Mouse (Mus musculus) layer of hippocampus, postnatal 14 days (tissue): ENCODE data around the gene Parm1. TPM values are rescaled to one million over a fixed set of nuclear protein-coding genes. Genes with fewer than 3 reads are reported as not detected.

Experiments used
- DNase-seq, 2 experiments: peaks; one replicate each; pipeline ENCODE4 v3.0.0; 2021 to 2022; ENCODE audit warnings: low spot score in 2 of 2, mixed read lengths in 1 of 2
- long read RNA-seq, 2 experiments: library from polyadenylated mRNA; stranded (forward); transcript quantifications; one replicate each; pipeline ENCODE4 v2.0.0; 2021
- total RNA-seq, 2 experiments: library from RNA; stranded (reverse); gene quantifications; 2 replicates each; pipeline ENCODE4 v1.2.3; 2021

Parm1 gene
- total RNA-seq = 10 to 100 TPM; 27.7 to 31.3 TPM
- long read RNA-seq, experiment 1, full-length matches to known transcripts = 12 of 25 reads
- long read RNA-seq, experiment 1, partial matches to known transcripts = 1 of 25 reads
- long read RNA-seq, experiment 1, other reads (novel, unspliced or antisense) = 12 of 25 reads
- long read RNA-seq, experiment 2, full-length matches to known transcripts = 4 of 12 reads
- long read RNA-seq, experiment 2, partial matches to known transcripts = 1 of 12 reads
- long read RNA-seq, experiment 2, other reads (novel, unspliced or antisense) = 7 of 12 reads

GRCm38 (mm10) chr5:91517480-91518301 lies at the start of gene Parm1:
Gene Parm1 (plus strand): TSS chr5:91517615.
- DNase-seq = peak; percentile 70 to 85

GRCm38 (mm10) chr5:91475241-91475640 lies 42.2 kb upstream of the Parm1 start:
- no peak for DNase-seq

GRCm38 (mm10) chr5:91476863-91477262 lies 40.6 kb upstream of the Parm1 start:
- no peak for DNase-seq

GRCm38 (mm10) chr5:91478673-91479072 lies 38.7 kb upstream of the Parm1 start:
- no peak for DNase-seq

GRCm38 (mm10) chr5:91480129-91480528 lies 37.3 kb upstream of the Parm1 start:
- no peak for DNase-seq

- no peak for DNase-seq
Observed at GRCm38 (mm10) chr5:91484324-91484723, 33.1 kb upstream of the Parm1 start.

- no peak for DNase-seq
Observed at GRCm38 (mm10) chr5:91494456-91494855, 23.0 kb upstream of the Parm1 start.

- DNase-seq = no peak
Observed at GRCm38 (mm10) chr5:91501361-91501760, 16.1 kb upstream of the Parm1 start.

GRCm38 (mm10) chr5:91502366-91502765 lies 15.0 kb upstream of the Parm1 start:
- DNase-seq = no peak

GRCm38 (mm10) chr5:91504320-91504922 lies 13.0 kb upstream of the Parm1 start:
- DNase-seq = no peak

GRCm38 (mm10) chr5:91517077-91517476 lies 338 bp upstream of the Parm1 start:
- DNase-seq = no peak

GRCm38 (mm10) chr5:91518302-91518790 lies 931 bp downstream of the Parm1 start:
- DNase-seq = no peak

GRCm38 (mm10) chr5:91518946-91519345 lies 1.5 kb downstream of the Parm1 start:
- DNase-seq = peak in 1 of 2 experiments; percentile 11

GRCm38 (mm10) chr5:91519521-91519920 lies 2.1 kb downstream of the Parm1 start:
- peak in 1 of 2 experiments; percentile 9 for DNase-seq

GRCm38 (mm10) chr5:91532748-91533496 lies 15.5 kb downstream of the Parm1 start:
- DNase-seq = no peak

GRCm38 (mm10) chr5:91559071-91559610 lies 41.7 kb downstream of the Parm1 start:
- peak; percentile 24 to 43 for DNase-seq

- no peak for DNase-seq
Observed at GRCm38 (mm10) chr5:91559711-91560110, 42.3 kb downstream of the Parm1 start.

- no peak for DNase-seq
Observed at GRCm38 (mm10) chr5:91561394-91561793, 44.0 kb downstream of the Parm1 start.

- DNase-seq = no peak
Observed at GRCm38 (mm10) chr5:91562486-91562885, 45.1 kb downstream of the Parm1 start.

GRCm38 (mm10) chr5:91564054-91564453 lies 46.6 kb downstream of the Parm1 start:
- DNase-seq = peak; percentile 25 to 77

GRCm38 (mm10) chr5:91565458-91565857 lies 48.0 kb downstream of the Parm1 start:
- no peak for DNase-seq
